Mouse (Mus musculus) stomach, postnatal 0 days (tissue): ENCODE measurements around the gene Ston2.

Experiments
- CTCF ChIP-seq: IDR thresholded peaks from 2 replicates; pipeline ENCODE4 v1.5.1; 2016; ENCODE audit warnings: antibody characterized with exemption, low read depth, mild to moderate bottlenecking, moderate library complexity
- EP300 ChIP-seq: optimal IDR thresholded peaks from 2 replicates; pipeline ENCODE3; 2016; ENCODE audit warnings: antibody characterized with exemption

DNA sequence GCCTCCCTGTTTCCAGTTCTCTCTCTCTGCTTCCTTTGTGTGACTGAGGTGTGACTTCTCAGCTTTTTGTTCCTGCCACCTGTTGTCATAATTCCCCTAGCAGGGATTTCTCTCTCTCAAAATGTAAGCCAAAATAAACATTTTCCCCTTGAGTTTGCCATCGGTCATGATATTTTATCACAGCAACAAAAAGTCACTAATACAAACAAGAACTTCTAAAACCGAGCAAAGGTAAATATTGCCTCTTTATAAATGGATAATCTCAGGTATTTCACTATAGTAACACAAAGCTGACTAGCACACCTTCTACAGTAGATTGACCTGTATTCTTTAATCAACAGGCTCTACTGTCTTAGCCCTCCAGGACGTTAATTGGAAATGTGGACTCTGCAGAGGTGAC lies 95.2 kb downstream of the Ston2 start:
- no peak for TF ChIP-seq CTCF
- TF ChIP-seq EP300, result no peak
